Mouse (Mus musculus) olfactory bulb, adult 2 months (tissue): ENCODE data around the gene Ywhab.

ENCODE experiments used
- CTCF ChIP-seq: fragments of 200-500 bp; IDR thresholded peaks from 2 replicates; pipeline ENCODE4 v1.5.1; 2012; ENCODE audit warnings: low read depth, mild to moderate bottlenecking, low read length, moderate library complexity; ENCODE audit not compliant: insufficient read depth
- POLR2A ChIP-seq: fragments of 200-500 bp; IDR thresholded peaks from 2 replicates; pipeline ENCODE4 v1.6.1; 2012; ENCODE audit warnings: mild to moderate bottlenecking, low read depth, low read length, moderate library complexity; ENCODE audit not compliant: insufficient read depth

DNA sequence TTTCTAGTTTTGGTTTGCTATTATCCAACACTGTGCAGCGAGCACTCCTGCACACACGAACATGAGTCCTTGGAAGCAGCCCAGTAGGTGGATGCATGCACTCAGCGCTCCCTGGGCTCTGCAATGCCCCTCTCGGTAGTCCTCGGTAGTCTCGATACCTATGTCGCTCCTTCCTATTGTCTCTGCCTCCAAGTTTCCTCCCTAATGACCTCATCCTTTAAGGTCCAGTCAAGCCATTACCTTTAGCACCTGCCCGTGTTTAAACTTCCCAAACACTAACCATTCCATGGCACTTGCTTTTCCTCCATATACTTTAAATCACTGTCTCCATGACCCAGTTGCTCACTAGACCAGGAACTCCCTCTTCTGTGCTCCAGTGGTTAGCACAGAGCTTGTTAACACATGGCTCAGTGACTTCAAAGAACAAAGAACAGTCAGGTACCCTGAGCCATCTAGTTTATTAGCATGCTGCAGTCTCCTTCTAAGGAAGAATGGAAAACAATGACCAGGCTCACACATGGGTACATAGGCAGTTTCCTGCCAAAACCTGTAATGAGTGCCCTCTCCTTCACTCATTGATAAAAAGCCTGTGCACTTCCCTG, 65.0 kb downstream of the Ywhab start:
- no peak for TF ChIP-seq CTCF
- no peak for TF ChIP-seq POLR2A
